Mouse (Mus musculus): Measurements from ENCODE around the gene Gipc2. TPM values are rescaled to one million over a fixed set of nuclear protein-coding genes. Genes with fewer than 3 reads are reported as not detected.

Gipc2 gene
- polyA plus RNA-seq, 1 experiment from 2014 or later, result 45.7 TPM

DNA sequence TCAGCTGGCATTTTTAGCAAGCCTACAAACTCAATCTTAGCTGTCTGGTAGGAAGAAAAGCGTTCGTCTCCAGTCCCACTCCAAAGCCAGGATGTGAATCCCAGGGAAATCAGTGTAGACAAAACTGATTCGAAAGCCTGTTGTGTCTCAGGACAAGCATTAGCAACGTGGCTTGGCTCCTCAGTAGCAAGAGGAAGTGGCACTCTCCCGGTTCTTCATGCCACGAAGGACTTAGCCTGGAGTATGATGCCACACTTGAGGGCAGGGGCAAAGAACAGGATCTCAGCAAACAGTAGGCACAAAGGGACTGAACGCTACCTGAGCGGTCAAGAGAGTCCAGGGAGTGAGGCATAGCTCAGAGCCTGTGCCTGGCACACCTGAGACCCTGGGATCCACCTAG lies 53.4 kb downstream of the Gipc2 start:
- no peak overlapping the region for H3K4me2 ChIP-seq (replicated peaks; ENCODE audit: low read depth, low read length)
- H3K36me3 ChIP-seq (ENCODE audit: insufficient read depth, low read length), result no peaks in the 10 kb centered on the region
- no peak overlapping the region for H3K9ac ChIP-seq (replicated peaks; ENCODE audit: low read length)
- no peak for ATAC-seq (ENCODE audit: low FRiP score, low TSS enrichment)
- H3K27ac ChIP-seq (ENCODE audit: low read length), result no peak overlapping the region
- no peaks in the 10 kb centered on the region for H3K9me3 ChIP-seq (ENCODE audit: low read length)
- WGBS, result 85% methylated on average over 8 of the region's 8 CpGs
- H3K4me1 ChIP-seq (ENCODE audit: insufficient read depth, low read length), result peaks cover 18% of the 10 kb centered on the region
- H3K4me3 ChIP-seq (ENCODE audit: low read length), result no peak overlapping the region
- H3K27me3 ChIP-seq (ENCODE audit: insufficient read depth, low read length), result no peaks in the 10 kb centered on the region

DNA sequence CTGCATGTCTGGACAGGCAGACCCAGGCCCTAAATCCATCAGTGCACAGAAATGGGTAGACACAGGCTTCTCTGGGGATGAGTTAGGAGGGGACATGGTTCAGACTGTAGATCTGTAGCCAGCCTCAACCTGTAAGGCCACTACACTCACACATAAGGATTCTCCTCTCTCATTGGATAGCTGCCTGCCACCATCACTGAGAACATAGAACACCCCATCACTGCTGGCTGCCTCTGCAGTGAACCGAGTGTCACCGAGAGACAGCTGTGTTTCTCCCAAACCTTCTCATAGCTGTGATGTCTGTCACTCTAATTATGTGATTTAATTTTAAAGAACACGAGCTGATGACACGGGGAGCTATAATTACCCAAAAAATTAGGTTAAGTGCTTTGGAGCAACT lies 54.5 kb downstream of the Gipc2 start:
- ATAC-seq (ENCODE audit: low FRiP score, low TSS enrichment), result no peak
- Histone ChIP-seq H3K4me1 (ENCODE audit: insufficient read depth, low read length) (peaks cover 28% of the 10 kb centered on the region), H3K36me3 (ENCODE audit: insufficient read depth, low read length) (no peaks in the 10 kb centered on the region), H3K27me3 (ENCODE audit: insufficient read depth, low read length) (0 out of 2 replicates have a peak, but pooled peaks cover 3% of the 10 kb centered on the region), H3K9ac (replicated peaks; ENCODE audit: low read length) (no peak overlapping the region), H3K4me2 (replicated peaks; ENCODE audit: low read depth, low read length) (0 out of 2 replicates have a peak overlapping the region, but pooled peaks have one; percentile 24), H3K9me3 (ENCODE audit: low read length) (no peaks in the 10 kb centered on the region), H3K27ac (ENCODE audit: low read length) (no peak overlapping the region), H3K4me3 (ENCODE audit: low read length) (no peak overlapping the region)
- WGBS, result 80% methylated on average over 4 of the region's 4 CpGs

DNA sequence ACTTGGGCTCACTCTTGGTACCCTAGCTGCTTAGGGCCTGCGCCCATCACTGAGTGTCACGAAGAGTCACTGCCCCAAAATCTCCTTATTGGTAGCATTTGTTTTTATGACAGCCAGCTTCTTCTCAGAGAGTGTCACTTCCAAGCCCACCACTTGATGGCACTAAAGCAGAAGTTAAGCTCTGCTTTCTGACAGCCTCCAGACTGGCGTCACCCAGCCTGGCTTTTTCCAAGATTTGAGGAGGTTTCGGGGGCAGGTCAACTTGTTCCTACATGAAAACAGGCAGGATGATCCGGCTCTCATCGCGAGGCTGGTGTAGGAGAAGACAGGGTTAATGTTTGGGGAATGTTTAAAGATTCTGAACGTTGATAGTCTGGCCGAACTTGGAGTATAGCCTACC lies 54.9 kb downstream of the Gipc2 start:
- Histone ChIP-seq H3K9me3 (ENCODE audit: low read length) (no peaks in the 10 kb centered on the region), H3K4me2 (replicated peaks; ENCODE audit: low read depth, low read length) (peak overlapping the region; percentile 24; the same call in 1 of the 2 replicates), H3K27ac (ENCODE audit: low read length) (no peak overlapping the region), H3K9ac (replicated peaks; ENCODE audit: low read length) (no peak overlapping the region), H3K36me3 (ENCODE audit: insufficient read depth, low read length) (no peaks in the 10 kb centered on the region), H3K4me3 (ENCODE audit: low read length) (no peak overlapping the region), H3K4me1 (ENCODE audit: insufficient read depth, low read length) (peaks cover 32% of the 10 kb centered on the region), H3K27me3 (ENCODE audit: insufficient read depth, low read length) (0 out of 2 replicates have a peak, but pooled peaks cover 4% of the 10 kb centered on the region)
- ATAC-seq (ENCODE audit: low FRiP score, low TSS enrichment), result peak; percentile 11; the same call in 1 of the 2 replicates
- WGBS, result 8% methylated on average over 9 of the region's 9 CpGs

DNA sequence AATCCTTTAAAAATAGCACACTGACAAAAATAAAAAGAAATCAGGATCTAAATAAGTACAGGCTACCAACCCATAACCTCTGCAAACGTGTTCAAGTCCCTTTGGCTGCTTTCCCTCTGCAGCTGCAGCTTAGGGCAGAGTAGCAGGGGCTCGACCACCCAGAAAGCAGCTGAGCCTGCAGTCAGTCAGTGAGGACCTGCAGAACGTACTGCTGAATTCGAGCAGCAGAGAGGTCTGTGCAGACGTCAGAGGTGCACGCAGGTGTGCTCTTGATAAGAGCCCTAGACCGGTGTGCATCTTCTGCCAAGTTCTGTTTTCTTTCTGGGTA lies 56.8 kb downstream of the Gipc2 start:
- ATAC-seq (ENCODE audit: low FRiP score, low TSS enrichment), result no peak
- Histone ChIP-seq H3K27me3 (ENCODE audit: insufficient read depth, low read length) (0 out of 2 replicates have a peak, but pooled peaks cover 4% of the 10 kb centered on the region), H3K36me3 (ENCODE audit: insufficient read depth, low read length) (no peaks in the 10 kb centered on the region), H3K4me1 (ENCODE audit: insufficient read depth, low read length) (peaks cover 31% of the 10 kb centered on the region), H3K4me3 (ENCODE audit: low read length) (no peak overlapping the region), H3K9ac (replicated peaks; ENCODE audit: low read length) (no peak overlapping the region), H3K4me2 (replicated peaks; ENCODE audit: low read depth, low read length) (no peak overlapping the region), H3K9me3 (ENCODE audit: low read length) (no peaks in the 10 kb centered on the region), H3K27ac (ENCODE audit: low read length) (no peak overlapping the region)
- WGBS, result 42% methylated on average over 7 of the region's 7 CpGs

DNA sequence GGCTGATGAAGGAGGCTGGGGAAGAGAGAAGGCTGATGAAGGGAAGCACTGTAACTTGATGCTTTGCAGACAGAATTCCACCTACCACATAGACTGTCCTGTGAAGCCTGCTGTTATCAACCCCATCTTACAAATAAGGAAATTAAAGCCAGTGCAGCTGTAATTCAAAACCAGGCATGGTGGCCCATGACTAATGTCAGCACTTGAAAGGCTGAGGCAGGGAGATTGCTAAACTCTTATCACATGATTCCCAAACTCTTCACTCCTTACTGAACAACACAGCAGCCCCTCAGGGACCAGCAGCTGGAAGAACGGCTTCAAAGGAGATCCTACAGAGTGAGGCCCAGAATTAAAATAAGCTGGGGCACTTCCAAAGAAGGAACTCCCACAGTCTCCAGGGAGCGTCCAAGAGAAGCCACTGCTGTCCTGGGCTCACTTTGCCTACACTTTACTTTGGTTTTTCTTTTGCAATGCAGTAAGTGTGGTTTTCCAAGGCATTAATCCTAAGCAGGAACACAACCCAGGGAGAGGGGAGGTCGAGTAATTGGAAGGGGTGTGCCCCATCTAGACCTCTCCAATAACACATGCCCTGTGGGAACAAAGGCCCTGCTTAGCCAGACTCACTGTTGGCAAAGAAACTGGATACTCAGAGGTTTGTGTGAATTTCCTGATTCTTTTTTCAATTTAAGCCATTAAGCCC lies 57.3 kb downstream of the Gipc2 start:
- Histone ChIP-seq H3K4me1 (ENCODE audit: insufficient read depth, low read length) (peaks cover 26% of the 10 kb centered on the region), H3K27ac (ENCODE audit: low read length) (no peak overlapping the region), H3K4me2 (replicated peaks; ENCODE audit: low read depth, low read length) (no peak overlapping the region), H3K9ac (replicated peaks; ENCODE audit: low read length) (no peak overlapping the region), H3K4me3 (ENCODE audit: low read length) (no peak overlapping the region), H3K36me3 (ENCODE audit: insufficient read depth, low read length) (no peaks in the 10 kb centered on the region), H3K9me3 (ENCODE audit: low read length) (no peaks in the 10 kb centered on the region), H3K27me3 (ENCODE audit: insufficient read depth, low read length) (0 out of 2 replicates have a peak, but pooled peaks cover 4% of the 10 kb centered on the region)
- WGBS, result 24% methylated on average over 3 of the region's 3 CpGs
- ATAC-seq (ENCODE audit: low FRiP score, low TSS enrichment), result no peak

DNA sequence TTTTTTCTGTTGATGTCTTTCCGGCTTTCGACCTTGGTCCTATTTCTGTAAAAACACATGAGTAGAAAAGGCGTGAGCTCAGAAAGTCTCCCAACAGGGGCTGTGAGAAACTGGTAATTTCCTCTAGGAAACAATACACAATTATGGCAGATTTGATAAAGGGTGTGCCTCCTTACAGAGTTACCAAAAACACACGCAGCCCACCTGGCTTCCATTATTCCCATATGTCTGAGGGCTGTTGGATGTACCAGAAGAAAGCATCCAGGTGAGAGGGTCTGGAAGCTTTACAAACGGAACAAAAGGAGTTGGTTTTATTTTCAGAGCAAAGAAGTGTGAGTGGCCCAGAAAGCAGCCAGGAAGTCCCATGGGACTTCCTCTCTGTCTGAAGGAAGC lies 58.0 kb downstream of the Gipc2 start:
- H3K4me1 ChIP-seq (ENCODE audit: insufficient read depth, low read length), result peaks cover 26% of the 10 kb centered on the region
- no peaks in the 10 kb centered on the region for H3K36me3 ChIP-seq (ENCODE audit: insufficient read depth, low read length)
- no peak overlapping the region for H3K9ac ChIP-seq (replicated peaks; ENCODE audit: low read length)
- H3K27ac ChIP-seq (ENCODE audit: low read length), result no peak overlapping the region
- peak overlapping the region; percentile 61; the same call in 1 of the 2 replicates for H3K4me2 ChIP-seq (replicated peaks; ENCODE audit: low read depth, low read length)
- WGBS, result 54% methylated on average over 5 of the region's 5 CpGs
- ATAC-seq (ENCODE audit: low FRiP score, low TSS enrichment), result no peak
- no peaks in the 10 kb centered on the region for H3K9me3 ChIP-seq (ENCODE audit: low read length)
- H3K27me3 ChIP-seq (ENCODE audit: insufficient read depth, low read length), result 0 out of 2 replicates have a peak, but pooled peaks cover 4% of the 10 kb centered on the region
- H3K4me3 ChIP-seq (ENCODE audit: low read length), result no peak overlapping the region

DNA sequence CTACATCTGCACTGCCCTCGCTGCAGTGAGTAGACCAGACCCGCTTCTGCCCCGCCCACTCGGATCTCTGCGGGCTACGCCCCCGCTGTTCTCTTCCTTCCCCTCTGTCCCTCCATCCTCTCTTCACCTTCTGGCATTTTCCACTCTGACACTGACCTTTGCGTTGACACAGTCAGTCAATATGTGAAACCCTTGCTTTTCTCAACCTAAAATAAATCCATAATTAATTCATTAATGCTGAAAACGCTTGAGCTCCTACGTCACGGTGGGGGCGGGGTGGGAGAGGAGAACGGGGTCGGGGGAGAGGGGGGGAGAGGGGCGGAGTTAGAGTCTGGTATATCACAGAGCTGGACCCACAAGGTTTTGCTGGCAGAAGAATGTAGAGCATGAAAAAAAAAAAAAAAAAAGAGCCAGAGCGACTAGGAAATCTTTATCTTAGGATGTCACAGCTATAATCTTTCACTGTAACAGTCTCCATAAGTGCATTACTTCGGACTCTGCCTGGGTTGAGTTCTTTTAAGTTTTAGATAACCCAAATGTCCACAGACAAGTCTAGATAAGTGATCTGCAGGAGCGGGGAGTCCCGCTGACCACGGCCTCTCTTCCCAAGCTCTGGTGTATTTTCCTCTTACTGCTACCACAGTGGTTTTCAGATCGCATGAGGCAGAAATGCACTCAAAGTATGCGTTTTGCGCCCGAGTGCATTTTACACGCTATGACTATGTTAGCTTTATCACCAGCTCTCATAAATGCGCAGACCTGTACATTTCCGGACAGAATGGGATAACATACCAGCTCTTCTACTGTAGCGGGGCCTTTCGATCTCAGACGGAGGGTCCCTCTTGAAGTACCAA lies 58.7 kb downstream of the Gipc2 start:
- Histone ChIP-seq H3K27ac (ENCODE audit: low read length) (no peak overlapping the region), H3K4me2 (replicated peaks; ENCODE audit: low read depth, low read length) (peak overlapping the region; percentile 61), H3K4me3 (ENCODE audit: low read length) (peak overlapping the region; percentile 41), H3K9me3 (ENCODE audit: low read length) (no peaks in the 10 kb centered on the region), H3K9ac (replicated peaks; ENCODE audit: low read length) (peak overlapping the region; percentile 0; the same call in 1 of the 2 replicates), H3K4me1 (ENCODE audit: insufficient read depth, low read length) (peaks cover 26% of the 10 kb centered on the region), H3K27me3 (ENCODE audit: insufficient read depth, low read length) (0 out of 2 replicates have a peak, but pooled peaks cover 4% of the 10 kb centered on the region), H3K36me3 (ENCODE audit: insufficient read depth, low read length) (no peaks in the 10 kb centered on the region)
- WGBS, result 25% methylated on average over 30 of the region's 30 CpGs
- ATAC-seq (ENCODE audit: low FRiP score, low TSS enrichment), result peak; percentile 72

DNA sequence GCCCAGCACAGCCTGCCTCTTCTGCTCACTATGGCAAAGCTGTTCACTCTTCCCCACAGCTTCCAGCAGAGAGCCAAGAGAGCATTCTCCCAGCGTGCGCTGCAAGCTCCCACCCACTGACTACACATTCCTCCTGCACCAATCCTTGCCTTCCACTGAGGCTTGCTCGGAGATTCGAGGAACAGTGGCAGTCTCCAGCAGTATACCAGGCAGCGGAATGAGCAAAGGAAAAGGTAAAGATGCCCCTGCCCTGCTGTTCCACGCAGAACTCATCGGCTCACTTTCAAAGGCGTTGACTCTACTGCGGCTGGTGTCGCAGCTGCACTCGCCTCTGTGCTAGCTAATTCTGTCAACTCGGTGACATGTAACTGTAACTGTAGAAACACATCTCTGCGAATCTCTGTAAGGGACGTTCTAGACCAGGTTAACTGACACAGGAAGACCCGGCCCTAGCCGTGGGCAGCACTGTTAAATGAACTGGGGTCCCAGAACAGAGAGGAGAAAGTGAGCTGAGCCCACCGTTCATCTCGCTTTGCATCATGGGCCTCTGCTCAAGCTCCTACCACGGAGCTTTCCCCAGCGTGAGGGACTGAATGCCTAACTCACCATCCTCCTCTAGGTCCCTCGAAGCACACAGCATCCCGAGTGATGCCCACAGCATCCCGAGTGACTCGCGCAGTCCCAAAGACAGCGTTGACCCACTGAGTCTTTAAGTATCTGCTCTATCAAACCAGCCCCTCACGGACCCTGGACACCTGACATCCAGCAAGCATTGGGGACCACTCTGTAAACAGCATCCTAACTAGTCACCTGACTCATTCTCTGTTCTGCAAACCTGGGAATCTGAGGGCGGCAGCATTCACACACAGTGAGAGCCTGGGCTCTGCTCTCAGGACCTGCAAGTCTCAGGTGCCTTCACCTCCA lies 59.5 kb downstream of the Gipc2 start:
- Histone ChIP-seq H3K36me3 (ENCODE audit: insufficient read depth, low read length) (no peaks in the 10 kb centered on the region), H3K4me1 (ENCODE audit: insufficient read depth, low read length) (peaks cover 25% of the 10 kb centered on the region), H3K4me2 (replicated peaks; ENCODE audit: low read depth, low read length) (peak overlapping the region; percentile 61), H3K9ac (replicated peaks; ENCODE audit: low read length) (peak overlapping the region; percentile 18), H3K4me3 (ENCODE audit: low read length) (peak overlapping the region; percentile 41), H3K9me3 (ENCODE audit: low read length) (no peaks in the 10 kb centered on the region), H3K27ac (ENCODE audit: low read length) (no peak overlapping the region), H3K27me3 (ENCODE audit: insufficient read depth, low read length) (0 out of 2 replicates have a peak, but pooled peaks cover 4% of the 10 kb centered on the region)
- ATAC-seq (ENCODE audit: low FRiP score, low TSS enrichment), result peak; percentile 26
- 3% methylated on average over 28 of the region's 28 CpGs for WGBS

DNA sequence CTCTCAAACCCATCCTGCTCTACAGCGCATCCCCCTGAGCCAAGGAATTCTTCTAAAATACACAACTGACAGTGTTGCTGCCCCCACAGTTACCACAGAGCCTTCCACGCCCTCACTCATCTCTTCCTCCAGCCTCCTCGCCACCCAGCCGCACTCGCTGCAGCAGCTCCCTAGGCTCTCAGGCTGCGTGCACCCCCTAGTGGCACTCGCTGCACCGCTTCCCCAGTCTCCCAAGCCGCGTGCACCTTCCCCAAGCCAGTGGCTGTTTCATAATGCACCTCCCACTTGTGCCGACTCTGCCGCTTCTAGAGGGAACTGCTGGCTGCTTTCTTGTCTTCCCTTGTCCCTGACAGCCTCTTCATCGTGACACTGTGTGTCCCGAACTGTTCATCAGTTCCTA lies 60.7 kb downstream of the Gipc2 start:
- Histone ChIP-seq H3K4me2 (replicated peaks; ENCODE audit: low read depth, low read length) (peak overlapping the region; percentile 37), H3K9me3 (ENCODE audit: low read length) (no peaks in the 10 kb centered on the region), H3K27me3 (ENCODE audit: insufficient read depth, low read length) (0 out of 2 replicates have a peak, but pooled peaks cover 4% of the 10 kb centered on the region), H3K4me3 (ENCODE audit: low read length) (0 out of 2 replicates have a peak overlapping the region, but pooled peaks have one; percentile 17), H3K4me1 (ENCODE audit: insufficient read depth, low read length) (peaks cover 21% of the 10 kb centered on the region), H3K9ac (replicated peaks; ENCODE audit: low read length) (no peak overlapping the region), H3K36me3 (ENCODE audit: insufficient read depth, low read length) (no peaks in the 10 kb centered on the region), H3K27ac (ENCODE audit: low read length) (no peak overlapping the region)
- 5% methylated on average over 14 of the region's 14 CpGs for WGBS
- ATAC-seq (ENCODE audit: low FRiP score, low TSS enrichment), result peak; percentile 69

Measured in kidney, embryonic 16.5 days (tissue).